Mouse (Mus musculus) limb, embryonic 14.5 days (tissue): Measurements from ENCODE around the gene Maml3. TPM values are rescaled to one million over a fixed set of nuclear protein-coding genes. Genes with fewer than 3 reads are reported as not detected.

ENCODE experiments used
- ATAC-seq: fragments of 200-750 bp; cut with Nextera tagmentation; 2 replicates; pipeline ENCODE4 v1.8.0; 2017; ENCODE audit warnings: low read depth, moderate number of reproducible peaks, moderate TSS enrichment; ENCODE audit not compliant: low FRiP score
- DNase-seq: peaks from one replicate; pipeline ENCODE4 v3.0.0-alpha.2; 2015; ENCODE audit warnings: low spot score
- H3K27ac ChIP-seq: fragments of 300-500 bp; sonication (generic); replicated peaks from 2 replicates; pipeline ENCODE4 v1.5.1; 2014; ENCODE audit warnings: low read depth, mild to moderate bottlenecking, low read length, moderate library complexity, mixed read lengths
- H3K27me3 ChIP-seq: fragments of 300-500 bp; sonication (generic); 2 replicates; pipeline ENCODE4 v1.6.1; 2014; ENCODE audit warnings: low read length, mixed read lengths; ENCODE audit not compliant: control insufficient read depth, insufficient read depth
- H3K36me3 ChIP-seq: fragments of 300-500 bp; sonication (generic); 2 replicates; pipeline ENCODE4 v1.6.1; 2014; ENCODE audit warnings: mild to moderate bottlenecking, low read length, moderate library complexity, mixed read lengths; ENCODE audit not compliant: control insufficient read depth, insufficient read depth
- H3K4me1 ChIP-seq: fragments of 300-500 bp; sonication (generic); 2 replicates; pipeline ENCODE4 v1.6.1; 2014; ENCODE audit warnings: antibody characterized with exemption, low read length, mixed read lengths; ENCODE audit not compliant: control insufficient read depth, insufficient read depth
- H3K4me2 ChIP-seq: fragments of 300-500 bp; sonication (generic); replicated peaks from 2 replicates; pipeline ENCODE4 v1.6.1; 2014; ENCODE audit warnings: low read depth, mild to moderate bottlenecking, low read length, moderate library complexity; ENCODE audit not compliant: severe bottlenecking
- H3K4me3 ChIP-seq: fragments of 300-500 bp; sonication (generic); replicated peaks from 2 replicates; pipeline ENCODE4 v1.5.1; 2014; ENCODE audit warnings: low read length
- H3K9ac ChIP-seq: fragments of 300-500 bp; sonication (generic); 2 replicates; pipeline ENCODE4 v1.6.1; 2014; ENCODE audit warnings: mild to moderate bottlenecking, low read depth, low read length, moderate library complexity; ENCODE audit not compliant: severe bottlenecking
- H3K9me3 ChIP-seq: fragments of 300-500 bp; sonication (generic); 2 replicates; pipeline ENCODE4 v1.6.1; 2016; ENCODE audit warnings: low read length; ENCODE audit not compliant: control insufficient read depth
- POLR2A ChIP-seq: fragments of 200-500 bp; IDR thresholded peaks from 2 replicates; pipeline ENCODE4 v1.8.0; 2012; ENCODE audit warnings: inconsistent platforms, mild to moderate bottlenecking, moderate library complexity, borderline replicate concordance; ENCODE audit not compliant: insufficient read depth, insufficient read length; ENCODE audit errors: extremely low read depth
- WGBS: fragments of 180-500 bp; shearing (Covaris S2); extraction: QIAGEN DNeasy Blood & Tissue Kit; methylation state at CpG from one replicate; pipeline ENCODE4 v1.1.7; 2014; 5-methylcytosine and 5-hydroxymethylcytosine counted together
- polyA plus RNA-seq, 2 experiments: library from polyadenylated mRNA; depleted of rRNA in 1 of 2; stranded (reverse) in 1 of 2; unstranded in 1 of 2; fragments of >200 nt; fragmentation: Nextera tagmentation in 1 of 2; extraction: Ambion mirVana in 1 of 2; gene quantifications; 2 replicates each; pipeline versions ENCODE4 v1.2.1 to v1.2.3; 2012 to 2014

The Maml3 gene
- polyA plus RNA-seq, 2 experiments = 5.4 to 5.6 TPM

DNA sequence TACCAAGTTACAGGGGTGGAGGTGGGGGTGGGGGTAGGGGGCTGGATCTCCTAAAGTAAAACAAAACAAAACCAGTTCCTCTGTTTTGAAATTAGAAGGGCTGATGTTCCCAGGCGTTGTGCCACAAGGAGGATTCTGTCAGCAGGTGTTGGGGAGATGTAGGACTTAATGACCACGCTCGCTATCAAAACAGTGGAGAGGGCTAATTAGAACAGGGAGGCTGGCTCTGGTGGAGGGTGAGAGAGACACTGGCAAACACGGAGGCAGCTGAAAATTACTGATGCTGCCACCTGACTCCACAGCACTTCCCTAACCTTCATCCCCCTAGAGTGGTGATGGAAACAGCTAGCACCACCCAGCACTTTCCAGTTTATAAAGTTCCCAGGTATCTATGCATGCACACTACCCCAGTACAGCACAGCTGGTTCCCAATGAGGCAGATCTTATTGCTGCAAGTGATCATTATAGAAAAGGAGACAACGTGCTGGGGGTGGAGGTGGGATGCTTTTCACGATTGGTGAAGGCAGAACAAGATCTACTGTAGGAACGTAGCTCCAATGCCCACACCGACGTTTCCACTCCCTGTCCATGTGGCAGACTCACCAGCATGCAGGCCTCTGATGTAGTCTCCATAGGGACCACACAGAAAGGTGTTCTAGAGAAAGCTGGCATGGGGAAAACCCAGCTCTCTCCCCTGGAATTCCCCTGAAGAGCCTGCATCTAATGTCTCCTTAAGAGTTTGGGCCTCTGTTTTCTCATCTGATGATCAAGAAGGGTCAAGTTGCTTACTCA is 332.8 kb downstream of the Maml3 start:
- TF ChIP-seq POLR2A = no peak
- no peak overlapping the region for H3K9ac ChIP-seq
- no peak overlapping the region for H3K4me3 ChIP-seq
- no peak for ATAC-seq
- no peak for DNase-seq
- H3K36me3 ChIP-seq = no peaks in the 10 kb centered on the region
- no peaks in the 10 kb centered on the region for H3K27me3 ChIP-seq
- H3K9me3 ChIP-seq = no peaks in the 10 kb centered on the region
- 48% methylated on average over 9 of the region's 9 CpGs for WGBS
- H3K4me2 ChIP-seq = no peak overlapping the region
- H3K27ac ChIP-seq = no peak overlapping the region
- peaks cover 3% of the 10 kb centered on the region; the same call in 1 of the 2 replicates for H3K4me1 ChIP-seq

DNA sequence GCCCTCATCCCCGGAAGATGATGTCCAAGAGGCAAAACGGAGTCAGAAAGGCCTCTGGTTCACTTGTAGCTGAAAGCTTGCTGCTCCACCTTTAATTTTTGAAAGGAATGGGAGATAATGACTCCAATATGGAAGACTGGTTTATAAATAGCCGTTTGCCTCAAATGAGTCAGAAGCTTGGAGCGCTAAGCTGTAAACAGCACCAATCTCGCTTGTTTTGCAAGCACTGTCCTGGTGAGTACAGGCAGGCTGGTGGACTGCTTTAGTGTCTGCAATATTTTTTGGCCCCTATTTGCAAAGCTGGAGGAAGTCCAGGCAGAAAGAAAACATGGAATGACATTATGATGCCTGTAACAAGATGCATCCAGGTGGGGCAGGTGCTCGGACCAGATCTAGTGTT is 335.7 kb downstream of the Maml3 start:
- ATAC-seq (no peak), DNase-seq (no peak)
- Histone ChIP-seq H3K9ac (no peak overlapping the region), H3K9me3 (no peaks in the 10 kb centered on the region), H3K27me3 (no peaks in the 10 kb centered on the region), H3K27ac (no peak overlapping the region), H3K36me3 (no peaks in the 10 kb centered on the region), H3K4me3 (no peak overlapping the region), H3K4me1 (peaks cover 3% of the 10 kb centered on the region; the same call in 1 of the 2 replicates), H3K4me2 (no peak overlapping the region)
- 83% methylated on average over 6 of the region's 6 CpGs for WGBS
- TF ChIP-seq POLR2A = no peak

DNA sequence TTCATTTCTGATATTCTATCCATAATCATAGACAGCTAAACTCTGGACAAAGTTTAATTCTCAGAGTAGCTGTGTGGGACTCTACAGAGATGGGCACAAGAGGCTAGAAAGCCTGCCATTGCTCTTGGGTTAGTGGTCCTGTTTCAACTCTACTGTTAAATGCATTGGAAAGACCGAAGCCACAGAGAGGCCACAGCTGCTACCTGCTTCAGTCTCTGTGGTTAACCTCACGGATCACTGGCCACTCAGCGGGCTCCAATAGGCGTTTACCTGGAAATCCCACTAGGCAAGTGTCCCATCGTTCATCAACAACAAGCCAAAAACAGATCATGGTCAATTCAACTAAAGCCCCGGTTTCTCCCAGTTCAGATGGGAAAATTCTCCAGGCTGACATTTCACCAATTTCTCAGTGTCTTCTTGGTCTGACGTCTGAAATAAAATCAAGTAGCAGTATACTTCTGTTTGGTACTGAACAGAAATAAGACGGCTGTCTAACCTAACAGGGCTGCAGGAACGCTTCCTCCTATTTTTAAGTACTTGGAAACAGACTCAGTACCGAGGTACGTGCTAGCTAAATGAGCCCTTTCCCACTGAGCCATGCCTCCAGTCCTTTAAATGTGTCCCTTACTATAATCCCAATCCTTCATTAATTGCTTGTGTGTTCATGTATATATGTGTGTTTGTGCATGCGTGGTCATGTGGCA is 339.5 kb downstream of the Maml3 start:
- ATAC-seq (no peak), DNase-seq (no peak)
- Histone ChIP-seq H3K27me3 (no peaks in the 10 kb centered on the region), H3K9me3 (no peaks in the 10 kb centered on the region), H3K27ac (no peak overlapping the region), H3K36me3 (no peaks in the 10 kb centered on the region), H3K4me1 (peaks cover 3% of the 10 kb centered on the region; the same call in 1 of the 2 replicates), H3K9ac (no peak overlapping the region), H3K4me2 (no peak overlapping the region), H3K4me3 (no peak overlapping the region)
- WGBS = 79% methylated on average over 12 of the region's 12 CpGs
- TF ChIP-seq POLR2A = no peak

DNA sequence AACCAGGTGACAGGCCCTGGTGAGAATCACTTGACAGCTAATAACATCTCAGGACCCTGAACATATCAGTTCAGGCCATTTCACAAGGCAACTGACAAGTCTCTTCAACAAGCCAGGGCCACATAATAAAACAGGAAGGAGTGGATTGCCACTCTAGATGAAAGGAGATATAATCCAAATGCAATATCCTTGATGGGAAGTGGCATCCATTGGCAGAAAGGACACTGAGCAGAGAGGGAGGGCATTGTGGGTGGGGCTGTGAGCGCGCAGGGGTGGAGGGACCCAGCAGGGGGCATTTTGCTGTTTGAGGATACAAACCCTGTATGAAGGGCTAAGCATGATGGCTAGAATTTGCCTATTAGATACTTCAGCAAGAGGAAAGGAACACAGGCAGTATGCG is 340.7 kb downstream of the Maml3 start:
- Histone ChIP-seq H3K27me3 (no peaks in the 10 kb centered on the region), H3K36me3 (no peaks in the 10 kb centered on the region), H3K27ac (no peak overlapping the region), H3K4me2 (no peak overlapping the region), H3K4me1 (peaks cover 3% of the 10 kb centered on the region; the same call in 1 of the 2 replicates), H3K4me3 (no peak overlapping the region), H3K9me3 (no peaks in the 10 kb centered on the region), H3K9ac (no peak overlapping the region)
- DNase-seq (no peak), ATAC-seq (no peak)
- TF ChIP-seq POLR2A = no peak
- WGBS = 75% methylated on average over 3 of the region's 3 CpGs

DNA sequence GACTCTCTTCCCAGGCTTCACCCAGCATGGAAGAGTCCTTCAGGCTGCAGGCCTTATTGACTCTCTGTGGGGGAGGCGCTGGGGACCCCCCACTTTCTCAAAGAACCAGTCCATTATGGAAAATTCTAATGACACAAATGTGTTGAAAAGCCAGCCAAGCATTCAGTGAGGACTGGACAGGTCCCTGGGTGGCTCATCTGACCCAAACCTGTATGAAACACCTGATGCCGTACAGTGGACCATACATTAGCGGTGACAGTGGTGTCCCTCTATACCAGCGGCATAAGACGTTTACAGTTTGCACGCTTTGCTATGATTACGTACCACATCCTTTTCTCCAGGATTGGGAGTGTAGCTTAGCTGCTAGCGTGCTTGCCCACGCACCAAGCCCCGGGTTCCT is 342.0 kb downstream of the Maml3 start:
- DNase-seq (no peak), ATAC-seq (no peak)
- TF ChIP-seq POLR2A = no peak
- Histone ChIP-seq H3K4me2 (no peak overlapping the region), H3K27me3 (no peaks in the 10 kb centered on the region), H3K9ac (no peak overlapping the region), H3K9me3 (no peaks in the 10 kb centered on the region), H3K27ac (no peak overlapping the region), H3K4me3 (no peak overlapping the region), H3K4me1 (no peaks in the 10 kb centered on the region), H3K36me3 (no peaks in the 10 kb centered on the region)
- 93% methylated on average over 10 of the region's 10 CpGs for WGBS
